Mouse (Mus musculus) layer of hippocampus, adult 2 months (tissue): Measurements from ENCODE around the gene Cnbp. TPM values are rescaled to one million over a fixed set of nuclear protein-coding genes. Genes with fewer than 3 reads are reported as not detected.
A peak's percentile ranks its signal among the peaks of the same experiment; 100 is the strongest.

Source experiments
- DNase-seq, 2 experiments: peaks; one replicate each; pipeline ENCODE4 v3.0.0; 2022; ENCODE audit warnings: low spot score in 2 of 2
- H3K27ac ChIP-seq: fragments of 200-600 bp; 2 replicates; pipeline ENCODE4 v1.8.1; 2022
- H3K4me3 ChIP-seq: fragments of 200-600 bp; 2 replicates; pipeline ENCODE4 v1.8.1; 2022; ENCODE audit warnings: mild to moderate bottlenecking
- CTCF ChIP-seq: fragments of 200-600 bp; conservative IDR thresholded peaks from 2 replicates; pipeline ENCODE4 v1.8.1; 2022; ENCODE audit warnings: antibody characterized with exemption, mild to moderate bottlenecking, moderate library complexity
- total RNA-seq, 2 experiments: library from RNA; stranded (reverse); gene quantifications; 2 replicates each; pipeline ENCODE4 v1.2.3; 2021

Cnbp gene
- total RNA-seq, 2 experiments from 2014 or later, result 255 to 275 TPM

DNA sequence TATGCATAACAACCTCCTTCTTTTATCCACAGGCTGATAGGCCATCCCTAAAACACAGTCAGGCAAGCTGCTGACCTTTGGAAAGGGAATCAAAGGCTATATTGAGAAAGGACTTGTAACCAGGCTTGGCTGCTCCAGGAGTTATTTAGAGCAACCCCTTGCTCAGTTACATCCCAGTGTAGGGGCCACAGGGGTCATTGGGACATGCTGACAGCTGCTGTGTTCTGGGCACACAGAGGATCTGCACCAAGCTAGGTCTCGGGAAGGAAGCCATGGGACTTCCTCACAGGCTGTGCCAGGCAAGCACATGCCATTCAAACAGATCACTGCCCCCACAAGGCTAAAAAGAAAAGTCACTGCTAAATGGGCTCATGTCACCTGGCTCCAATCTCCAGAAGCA lies 22.2 kb upstream of the Cnbp start:
- Histone ChIP-seq H3K4me3 (no peak overlapping the region), H3K27ac (no peak overlapping the region)
- TF ChIP-seq CTCF, result no peak
- no peak for DNase-seq

DNA sequence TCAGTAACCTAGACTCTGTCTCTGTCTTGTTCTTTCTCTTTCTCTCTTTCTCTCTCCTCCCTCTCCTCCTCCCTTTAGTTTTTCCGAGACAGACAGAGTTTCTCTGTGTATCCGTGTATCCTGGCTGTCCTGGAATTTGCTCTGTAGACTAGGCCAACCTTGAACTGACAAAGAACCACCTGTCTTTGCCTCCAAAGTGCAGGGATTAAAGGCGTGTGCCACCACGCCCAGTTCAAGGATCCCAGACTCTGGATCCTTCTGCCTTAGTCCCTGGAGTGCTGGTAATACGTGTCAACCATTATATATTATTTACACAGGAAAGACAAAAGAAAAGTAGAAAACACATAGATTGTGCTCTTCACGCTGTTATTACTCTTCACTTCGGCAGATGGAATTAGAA lies 20.3 kb upstream of the Cnbp start:
- no peak for TF ChIP-seq CTCF
- H3K27ac ChIP-seq, result no peak overlapping the region
- H3K4me3 ChIP-seq, result no peak overlapping the region
- DNase-seq, result no peak

DNA sequence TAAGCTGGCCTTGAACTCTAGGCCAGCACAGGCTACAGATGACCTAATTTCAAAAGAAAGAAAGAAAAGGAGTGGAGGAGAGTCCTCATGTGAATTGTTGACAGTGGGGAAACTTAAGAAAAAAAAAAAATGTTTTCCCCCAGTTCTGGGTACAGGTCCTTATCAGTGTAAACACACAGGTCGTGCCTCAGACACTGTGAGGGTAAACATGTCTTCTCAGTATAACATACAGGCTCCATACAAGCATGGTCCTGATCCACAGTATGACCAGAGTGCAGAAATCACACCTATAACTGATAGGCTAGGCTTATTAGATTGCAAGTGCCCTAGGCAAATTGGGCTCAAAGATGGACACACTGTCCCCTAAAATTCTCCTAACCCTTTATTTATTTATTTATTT lies 19.5 kb upstream of the Cnbp start:
- H3K4me3 ChIP-seq, result no peak overlapping the region
- H3K27ac ChIP-seq, result no peak overlapping the region
- TF ChIP-seq CTCF, result no peak
- no peak for DNase-seq

DNA sequence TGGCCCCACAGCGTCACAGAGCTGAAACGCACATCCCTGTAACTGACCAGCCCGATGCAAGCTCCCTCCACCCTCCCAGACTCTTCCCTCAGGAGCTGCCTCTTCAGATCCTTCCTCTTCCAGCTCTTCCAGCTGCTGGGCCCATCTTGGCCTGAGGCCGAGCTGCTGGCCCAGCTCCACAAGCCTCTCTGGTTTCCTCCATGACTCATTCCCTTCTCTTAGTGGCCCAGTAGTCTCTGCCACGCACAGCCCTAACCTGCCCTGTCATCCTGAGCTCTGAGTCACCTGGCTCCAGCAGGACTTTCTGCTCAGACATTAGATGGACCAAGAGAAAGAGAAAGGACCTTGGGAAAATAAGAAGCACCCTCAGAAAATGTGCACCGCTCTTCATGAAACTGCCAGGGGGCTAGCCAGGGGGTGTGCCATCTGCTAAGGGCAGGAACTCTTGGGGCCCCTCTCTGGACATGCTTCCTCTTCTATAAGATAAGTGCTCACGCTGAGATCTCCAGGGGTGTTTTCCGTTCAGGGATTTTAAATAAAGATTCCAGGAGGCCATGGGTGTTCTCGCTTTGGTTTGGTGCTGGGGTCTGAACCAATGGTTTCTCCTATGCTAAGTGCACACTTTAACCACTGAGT lies 18.1 kb upstream of the Cnbp start:
- Histone ChIP-seq H3K27ac (no peak overlapping the region), H3K4me3 (no peak overlapping the region)
- no peak for TF ChIP-seq CTCF
- no peak for DNase-seq

- Histone ChIP-seq H3K4me3 (no peak overlapping the region), H3K27ac (no peak overlapping the region)
- no peak for TF ChIP-seq CTCF
- no peak for DNase-seq
Measured at GRCm38 (mm10) chr6:87867256-87867655, 16.4 kb upstream of the Cnbp start.

- no peak for DNase-seq
- TF ChIP-seq CTCF, result no peak
- Histone ChIP-seq H3K4me3 (no peak overlapping the region), H3K27ac (no peak overlapping the region)
Measured at GRCm38 (mm10) chr6:87866211-87866610, 15.3 kb upstream of the Cnbp start.

- no peak for DNase-seq
- H3K27ac ChIP-seq, result peak overlapping the region; percentile 39; the same call in 1 of the 2 replicates
- no peak for TF ChIP-seq CTCF
Measured at GRCm38 (mm10) chr6:87857071-87857470, 6.2 kb upstream of the Cnbp start.

DNA sequence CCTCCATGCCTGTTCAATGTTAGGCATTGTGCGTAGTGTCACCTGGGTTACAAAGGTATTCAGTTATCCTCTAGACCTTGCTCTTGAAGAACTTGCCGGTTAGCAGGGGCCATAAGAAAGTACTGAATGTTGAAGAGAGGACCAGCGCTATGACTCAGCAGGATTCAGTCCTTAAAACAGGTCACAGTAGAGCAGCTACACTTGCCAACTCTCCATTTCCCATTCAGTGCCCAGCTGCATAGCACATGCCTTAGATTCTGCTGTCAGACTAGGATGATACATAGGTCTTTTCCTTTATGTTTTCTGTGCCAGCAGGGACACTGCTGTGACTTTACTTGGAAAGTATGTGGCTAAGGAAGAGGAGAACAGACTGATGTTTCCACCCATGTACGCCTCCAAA lies 2.5 kb upstream of the Cnbp start:
- no peak for DNase-seq
- no peak for TF ChIP-seq CTCF
- no peak overlapping the region for H3K27ac ChIP-seq
- H3K4me3 ChIP-seq, result no peak overlapping the region

More at GRCm38 (mm10) chr6:87857071-87857470, 6.2 kb upstream of the Cnbp start:
- H3K4me3 ChIP-seq, result no peak overlapping the region

- H3K4me3 ChIP-seq, result no peak overlapping the region
- no peak for TF ChIP-seq CTCF
Measured at GRCm38 (mm10) chr6:87851871-87852270, 965 bp upstream of the Cnbp start.

GRCm38 (mm10) chr6:87850155-87850899 lies 579 bp downstream of the Cnbp start:
- peak in 1 of 2 experiments; percentile 25 for DNase-seq
- peak overlapping the region; percentile 77 for H3K4me3 ChIP-seq
- H3K27ac ChIP-seq, result peak overlapping the region; percentile 98
- no peak for TF ChIP-seq CTCF

More at GRCm38 (mm10) chr6:87851871-87852270, 965 bp upstream of the Cnbp start:
- H3K27ac ChIP-seq, result no peak overlapping the region
- no peak for DNase-seq

GRCm38 (mm10) chr6:87849780-87850154 lies 1.1 kb downstream of the Cnbp start:
- Histone ChIP-seq H3K27ac (peak overlapping the region; percentile 98), H3K4me3 (peak overlapping the region; percentile 77)
- no peak for DNase-seq
- no peak for TF ChIP-seq CTCF

- no peak for TF ChIP-seq CTCF
- no peak for DNase-seq
- H3K4me3 ChIP-seq, result no peak overlapping the region
- no peak overlapping the region for H3K27ac ChIP-seq
Measured at GRCm38 (mm10) chr6:87846813-87847212, 4.1 kb downstream of the Cnbp start.

- Histone ChIP-seq H3K27ac (no peak overlapping the region), H3K4me3 (no peak overlapping the region)
- TF ChIP-seq CTCF, result no peak
- no peak for DNase-seq
Measured at GRCm38 (mm10) chr6:87845031-87845695, 5.7 kb downstream of the Cnbp start.
